ENCODE assay signal across 27 mouse cellular contexts in the genomic region with DNA sequence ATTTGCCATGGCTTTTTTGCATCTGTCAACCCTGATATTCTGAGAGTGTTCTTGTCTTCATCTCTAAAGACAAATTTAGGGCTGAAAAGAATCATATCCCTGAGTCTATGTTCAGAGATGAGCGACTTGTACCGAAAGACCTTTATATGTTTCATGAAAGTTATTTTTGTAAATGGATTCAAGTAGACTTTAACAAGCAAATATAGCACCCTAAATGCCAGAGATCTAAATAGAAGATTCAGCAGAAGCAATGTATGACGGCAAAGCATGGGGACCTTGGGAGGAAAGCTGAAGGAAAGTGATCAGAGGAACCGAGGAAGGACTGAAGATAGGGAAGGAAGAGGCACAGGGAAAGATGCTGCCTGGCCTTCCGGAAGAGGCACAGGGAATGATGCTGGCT.
DNase-seq lines count a peak whose midpoint lies in the region; ATAC-seq and TF ChIP-seq lines count a peak whose summit lies in the region.
"Had no signal": no experiment of that assay in that cellular context is flagged by ENCODE, and none has a peak within 500 bp of the region (broad histone marks: within the 10 kb centered on the region; RNA-seq: fewer than 3 reads in every experiment).

No protein-coding gene starts in this region.

- no peak for DNase-seq in frontal cortex, postnatal 36 days (ENCODE audit: low spot score in 2 of 2)
- DNase-seq in left cerebral cortex, adult 2 months (ENCODE audit: extremely low spot score in 1 of 2, low spot score in 2 of 2) = no peak
- no peak for DNase-seq in left cerebral cortex, postnatal 10 days (ENCODE audit: extremely low spot score in 1 of 2, low spot score in 2 of 2)
- peak; percentile 76 for DNase-seq in telencephalon, adult 2 months (ENCODE audit: low read depth, low spot score)
- DNase-seq in embryo, embryonic 10.5 days (ENCODE audit: low spot score) = no peak
- DNase-seq: adrenal gland, adult 8-10 months; adrenal gland, postnatal 14 days; adrenal gland, postnatal 36 days; B cell, adult 2 months; cerebellum, adult 11 months; cerebellum, adult 18-20 months; cerebellum, adult 8-10 months; cerebellum, adult 9-11 months; cerebellum, postnatal 14 days; cerebellum, postnatal 36 days; embryo, embryonic 11 days had no signal

- ATAC-seq in frontal cortex, adult (ENCODE audit: low TSS enrichment) = peak; percentile 82
- ATAC-seq: activated CD4-positive, CD25-positive, alpha-beta regulatory T cell, adult 4 months; CD4-positive, CD25-positive, alpha-beta regulatory T cell, adult 4 months; forebrain, embryonic 14.5 days; forebrain, embryonic 16.5 days; Patski had no signal

- peak overlapping the region; percentile 80 for H3K27ac ChIP-seq in left cerebral cortex, adult 2 months
- H3K27ac ChIP-seq: embryonic facial prominence, embryonic 13.5 days; embryonic facial prominence, embryonic 15.5 days; forebrain, embryonic 10.5 days; forebrain, embryonic 12.5 days had no signal

- intact Hi-C loops in left cerebral cortex, adult 2 months (cut with DNase I) = no loop called here
- intact Hi-C loops in left cerebral cortex, postnatal 10 days (cut with DNase I) = no loop called here

- TF ChIP-seq CTCF in left cerebral cortex, adult 2 months (IDR thresholded peaks at IDR 0.05) = no peak

- no peak overlapping the region for H3K4me3 ChIP-seq in left cerebral cortex, adult 2 months
- H3K4me3 ChIP-seq: embryonic facial prominence, embryonic 13.5 days; embryonic facial prominence, embryonic 15.5 days; erythroblast, embryonic 14.5 days; forebrain, embryonic 10.5 days; forebrain, embryonic 12.5 days had no signal
